9 mouse cellular contexts compared by ENCODE assay signal in genomic region chr10:61273844-61274215, GRCm38 (mm10). TPM values are rescaled to one million over a fixed set of nuclear protein-coding genes. Genes with fewer than 3 reads are reported as not detected.
A peak's percentile ranks its signal among the peaks of the same experiment; 100 is the strongest.
DNase-seq lines count a peak whose midpoint lies in the region; ATAC-seq and TF ChIP-seq lines count a peak whose summit lies in the region.
"Had no signal": no experiment of that assay in that cellular context is flagged by ENCODE, and none has a peak within 500 bp of the region (broad histone marks: within the 10 kb centered on the region; RNA-seq: fewer than 3 reads in every experiment).

No protein-coding gene starts in this region.

- H3K4me2 ChIP-seq in embryonic facial prominence, embryonic 11.5 days (ENCODE audit: low read depth, low read length) = peak overlapping the region; percentile 94
- H3K4me2 ChIP-seq in heart, embryonic 12.5 days = peak overlapping the region; percentile 94
- H3K4me2 ChIP-seq in limb, embryonic 14.5 days (replicated peaks; ENCODE audit: low read depth, low read length, severe bottlenecking) = peak overlapping the region; percentile 91
- peak overlapping the region; percentile 89; the same call in 1 of the 2 replicates for H3K4me2 ChIP-seq in neural tube, embryonic 14.5 days (ENCODE audit: low read depth, low read length)

- H3K27me3 ChIP-seq in embryonic facial prominence, embryonic 11.5 days (ENCODE audit: control insufficient read depth, insufficient read depth, low read length) = no peaks in the 10 kb centered on the region; the same call in 1 of the 2 replicates
- H3K27me3 ChIP-seq in heart, embryonic 12.5 days (replicated peaks) = peaks cover 7% of the 10 kb centered on the region; the same call in 1 of the 2 replicates
- H3K27me3 ChIP-seq in limb, embryonic 14.5 days (ENCODE audit: control insufficient read depth, insufficient read depth, low read length) = no peaks in the 10 kb centered on the region
- peaks cover 11% of the 10 kb centered on the region; the same call in 1 of the 2 replicates for H3K27me3 ChIP-seq in neural tube, embryonic 14.5 days (ENCODE audit: control insufficient read depth, insufficient read depth, low read length)

- H3K4me1 ChIP-seq in embryonic facial prominence, embryonic 11.5 days (ENCODE audit: control insufficient read depth, insufficient read depth, low read length) = no peaks in the 10 kb centered on the region; the same call in 1 of the 2 replicates
- H3K4me1 ChIP-seq in heart, embryonic 12.5 days (replicated peaks) = peaks cover 25% of the 10 kb centered on the region
- peaks cover 22% of the 10 kb centered on the region; the same call in 1 of the 2 replicates for H3K4me1 ChIP-seq in limb, embryonic 14.5 days (ENCODE audit: control insufficient read depth, insufficient read depth, low read length)
- H3K4me1 ChIP-seq in neural tube, embryonic 14.5 days (ENCODE audit: control insufficient read depth, insufficient read depth, low read length) = 0 out of 2 replicates have a peak, but pooled peaks cover 4% of the 10 kb centered on the region

- DNase-seq in 3T3-L1 (ENCODE audit: low read depth, low spot score) = peak; percentile 56
- DNase-seq in embryonic facial prominence, embryonic 11.5 days (ENCODE audit: low spot score) = no peak
- DNase-seq in limb, embryonic 14.5 days (ENCODE audit: low spot score) = no peak
- no peak for DNase-seq in left cerebral cortex, adult 9 months (ENCODE audit: low spot score in 2 of 2)
- DNase-seq in cerebellum, adult 8-10 months = no peak
- DNase-seq in adrenal gland, adult 8-10 months = no peak

- 54% methylated on average over 7 of the region's 7 CpGs for WGBS in embryonic facial prominence, embryonic 11.5 days
- 59% methylated on average over 7 of the region's 7 CpGs for WGBS in heart, embryonic 12.5 days
- 44% methylated on average over 7 of the region's 7 CpGs for WGBS in limb, embryonic 14.5 days
- WGBS in neural tube, embryonic 14.5 days = 45% methylated on average over 7 of the region's 7 CpGs

- H3K36me3 ChIP-seq in embryonic facial prominence, embryonic 11.5 days (replicated peaks; ENCODE audit: control insufficient read depth, insufficient read depth, low read depth, low read length) = no peaks in the 10 kb centered on the region
- H3K36me3 ChIP-seq in heart, embryonic 12.5 days = no peaks in the 10 kb centered on the region
- H3K36me3 ChIP-seq in limb, embryonic 14.5 days (ENCODE audit: control insufficient read depth, insufficient read depth, low read length) = no peaks in the 10 kb centered on the region
- H3K36me3 ChIP-seq in neural tube, embryonic 14.5 days (ENCODE audit: control insufficient read depth, insufficient read depth, low read length) = no peaks in the 10 kb centered on the region

- no peaks in the 10 kb centered on the region for H3K9me3 ChIP-seq in embryonic facial prominence, embryonic 11.5 days (replicated peaks; ENCODE audit: control insufficient read depth, low read length)
- no peaks in the 10 kb centered on the region for H3K9me3 ChIP-seq in heart, embryonic 12.5 days (replicated peaks)
- no peaks in the 10 kb centered on the region for H3K9me3 ChIP-seq in limb, embryonic 14.5 days (ENCODE audit: control insufficient read depth, low read length)
- H3K9me3 ChIP-seq in neural tube, embryonic 14.5 days (ENCODE audit: control insufficient read depth, low read length) = no peaks in the 10 kb centered on the region

- no peak for TF ChIP-seq POLR2A in limb, embryonic 14.5 days (IDR thresholded peaks at IDR 0.05; ENCODE audit: borderline replicate concordance, extremely low read depth, insufficient read depth, insufficient read length)

- no peak for ATAC-seq in embryonic facial prominence, embryonic 11.5 days (replicated peaks; ENCODE audit: insufficient number of reproducible peaks, low FRiP score, low TSS enrichment, low read depth)
- ATAC-seq in heart, embryonic 12.5 days (ENCODE audit: insufficient number of reproducible peaks, low FRiP score) = no peak
- ATAC-seq in limb, embryonic 14.5 days (ENCODE audit: low FRiP score, low read depth) = no peak
- peak; percentile 7; the same call in 1 of the 2 replicates for ATAC-seq in neural tube, embryonic 14.5 days (ENCODE audit: low read depth)

- peak overlapping the region; percentile 73 for H3K9ac ChIP-seq in embryonic facial prominence, embryonic 11.5 days (replicated peaks; ENCODE audit: low read length)
- H3K9ac ChIP-seq in heart, embryonic 12.5 days = peak overlapping the region; percentile 75
- H3K9ac ChIP-seq in limb, embryonic 14.5 days (ENCODE audit: low read depth, low read length, severe bottlenecking) = peak overlapping the region; percentile 73; the same call in 1 of the 2 replicates
- H3K9ac ChIP-seq in neural tube, embryonic 14.5 days (replicated peaks; ENCODE audit: low read depth, low read length) = peak overlapping the region; percentile 50; the same call in 1 of the 2 replicates
- H3K9ac ChIP-seq: liver, embryonic 14.5 days had no signal

- peak overlapping the region; percentile 56 for H3K4me3 ChIP-seq in embryonic facial prominence, embryonic 11.5 days (ENCODE audit: low read depth, low read length)
- peak overlapping the region; percentile 62 for H3K4me3 ChIP-seq in heart, embryonic 12.5 days
- peak overlapping the region; percentile 57 for H3K4me3 ChIP-seq in limb, embryonic 14.5 days (replicated peaks; ENCODE audit: low read length)
- peak overlapping the region; percentile 47 for H3K4me3 ChIP-seq in neural tube, embryonic 14.5 days (ENCODE audit: low read depth, low read length)

- H3K27ac ChIP-seq in embryonic facial prominence, embryonic 11.5 days (replicated peaks; ENCODE audit: low read depth, low read length) = no peak overlapping the region
- H3K27ac ChIP-seq in heart, embryonic 12.5 days (ENCODE audit: poor library complexity, severe bottlenecking) = no peak overlapping the region
- H3K27ac ChIP-seq in limb, embryonic 14.5 days (replicated peaks; ENCODE audit: low read depth, low read length) = peak overlapping the region; percentile 63; the same call in 1 of the 2 replicates
- no peak overlapping the region for H3K27ac ChIP-seq in neural tube, embryonic 14.5 days (ENCODE audit: low read depth, low read length)
- H3K27ac ChIP-seq: liver, embryonic 14.5 days had no signal

RNA-seq across cellular contexts. Expression of gene Adamts14, which starts 0.6 kb away (rescaled TPM):
- 0.27 and 0.64 TPM in 2 replicates for polyA plus RNA-seq in embryonic facial prominence, embryonic 11.5 days (2014; fragmentation: Nextera tagmentation; extraction: Ambion mirVana)
- polyA plus RNA-seq in heart, embryonic 12.5 days (2016; fragmentation: Nextera tagmentation; extraction: Ambion mirVana) = 1.1 and 1.2 TPM in 2 replicates
- 11.1 and 13.7 TPM in 2 replicates for polyA plus RNA-seq in limb, embryonic 14.5 days (2012; rRNA removed)
- 3.5 and 5.1 TPM in 2 replicates for polyA plus RNA-seq in limb, embryonic 14.5 days (2014; fragmentation: Nextera tagmentation; extraction: Ambion mirVana)
- polyA plus RNA-seq in neural tube, embryonic 14.5 days (2014; fragmentation: Nextera tagmentation; extraction: Ambion mirVana) = 0.07 and 0.26 TPM in 2 replicates
- total RNA-seq in adrenal gland, adult 8-10 months (2022) = 1 to 10 TPM; 1.7 to 3.9 (median 1.9) TPM

RNA-seq across cellular contexts. Expression of gene Prf1, which starts 23.8 kb away (rescaled TPM):
- not detected in 2 replicates for polyA plus RNA-seq in embryonic facial prominence, embryonic 11.5 days (2014; fragmentation: Nextera tagmentation; extraction: Ambion mirVana)
- polyA plus RNA-seq in heart, embryonic 12.5 days (2016; fragmentation: Nextera tagmentation; extraction: Ambion mirVana) = 0.10 TPM in 1 of 2 replicates, not detected in the other
- 0.06 TPM in 1 of 2 replicates, not detected in the other for polyA plus RNA-seq in limb, embryonic 14.5 days (2012; rRNA removed)
- polyA plus RNA-seq in limb, embryonic 14.5 days (2014; fragmentation: Nextera tagmentation; extraction: Ambion mirVana) = 0.12 TPM in 1 of 2 replicates, not detected in the other
- polyA plus RNA-seq in neural tube, embryonic 14.5 days (2014; fragmentation: Nextera tagmentation; extraction: Ambion mirVana) = not detected in 2 replicates
- total RNA-seq in adrenal gland, adult 8-10 months (2022) = under 1 TPM; 0.21 to 0.61 (median 0.31) TPM
